Mouse (Mus musculus) heart, embryonic 13.5 days (tissue): ENCODE results near the gene Lcmt2. TPM values are rescaled to one million over a fixed set of nuclear protein-coding genes. Genes with fewer than 3 reads are reported as not detected.

ENCODE experiments used
- ATAC-seq: fragments of 200-750 bp; cut with Nextera tagmentation; 2 replicates; pipeline ENCODE4 v1.8.0; 2017; ENCODE audit warnings: moderate TSS enrichment; ENCODE audit not compliant: insufficient number of reproducible peaks, low FRiP score, low TSS enrichment; ENCODE audit errors: extremely low read depth
- H3K27ac ChIP-seq: fragments of 300-500 bp; sonication (generic); replicated peaks from 2 replicates; pipeline ENCODE4 v1.5.1; 2015; ENCODE audit warnings: moderate library complexity, mild to moderate bottlenecking, inconsistent platforms
- H3K27me3 ChIP-seq: fragments of 300-500 bp; sonication (generic); replicated peaks from 2 replicates; pipeline ENCODE4 v1.6.1; 2015; ENCODE audit warnings: mild to moderate bottlenecking, inconsistent platforms
- H3K36me3 ChIP-seq: fragments of 300-500 bp; sonication (generic); 2 replicates; pipeline ENCODE4 v1.6.1; 2015; ENCODE audit warnings: mild to moderate bottlenecking, inconsistent platforms
- H3K4me1 ChIP-seq: fragments of 300-500 bp; sonication (generic); 2 replicates; pipeline ENCODE4 v1.6.1; 2015; ENCODE audit warnings: inconsistent platforms
- H3K4me2 ChIP-seq: fragments of 300-500 bp; sonication (generic); 2 replicates; pipeline ENCODE4 v1.6.1; 2015; ENCODE audit warnings: inconsistent platforms, mild to moderate bottlenecking, moderate library complexity
- H3K4me3 ChIP-seq: fragments of 300-500 bp; sonication (generic); 2 replicates; pipeline ENCODE4 v1.5.1; 2015; ENCODE audit warnings: moderate library complexity, mild to moderate bottlenecking, inconsistent platforms
- H3K9ac ChIP-seq: fragments of 300-500 bp; sonication (generic); 2 replicates; pipeline ENCODE4 v1.6.1; 2015; ENCODE audit warnings: inconsistent platforms, mild to moderate bottlenecking, moderate library complexity
- H3K9me3 ChIP-seq: fragments of 300-500 bp; sonication (generic); 2 replicates; pipeline ENCODE4 v1.6.1; 2016; ENCODE audit warnings: inconsistent platforms
- WGBS: fragments of 180-500 bp; shearing (Covaris S2); methylation state at CpG from one replicate; pipeline ENCODE4 v1.1.7; 2015; ENCODE audit warnings: mixed read lengths; 5-methylcytosine and 5-hydroxymethylcytosine counted together
- polyA plus RNA-seq: library from polyadenylated mRNA; unstranded; fragments of >200 nt; fragmentation: Nextera tagmentation; extraction: Ambion mirVana; gene quantifications from 2 replicates; pipeline ENCODE4 v1.2.1, GENCODE M21; 2015

Gene Lcmt2
- 14.3 and 16.3 TPM in 2 replicates for polyA plus RNA-seq

- Histone ChIP-seq H3K27ac (peak within 1 kb of the TSS; percentile 98), H3K4me2 (peak within 1 kb of the TSS; percentile 85)
These were observed at the start of gene Lcmt2, which contains the start of gene Adal for GRCm38 (mm10) chr2:121140018-121140882. Gene Lcmt2 (minus strand): TSS chr2:121140653. Gene Adal (plus strand): TSS chr2:121140428.

DNA sequence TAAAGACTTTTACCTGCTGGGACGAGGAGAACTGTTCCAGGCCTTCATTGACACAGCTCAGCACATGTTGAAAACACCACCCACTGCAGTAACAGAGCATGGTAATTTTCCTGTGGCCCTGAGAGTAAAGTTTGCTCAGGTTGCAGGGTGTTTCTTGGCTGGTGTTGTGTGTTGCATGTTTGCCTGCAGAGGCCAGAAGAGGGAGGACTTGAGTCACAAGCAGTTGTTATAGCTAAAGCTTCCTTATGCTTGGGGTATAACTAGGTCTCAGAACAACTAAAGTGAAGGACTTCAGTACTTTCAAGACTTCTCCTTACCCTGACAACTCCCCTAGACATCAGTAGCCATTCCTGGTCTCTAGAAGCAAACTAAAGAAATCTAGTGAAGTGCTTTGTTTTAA, 48.1 kb upstream of the Lcmt2 start:
- Histone ChIP-seq H3K4me2 (no peak overlapping the region), H3K27me3 (no peaks in the 10 kb centered on the region), H3K9ac (no peak overlapping the region), H3K36me3 (peaks cover 96% of the 10 kb centered on the region), H3K4me3 (no peak overlapping the region), H3K4me1 (0 out of 2 replicates have a peak, but pooled peaks cover 2% of the 10 kb centered on the region), H3K27ac (no peak overlapping the region), H3K9me3 (no peaks in the 10 kb centered on the region)
- WGBS: 65% methylated on average over 1 of the region's 1 CpGs
- ATAC-seq: no peak

More at GRCm38 (mm10) chr2:121140018-121140882, at the start of gene Lcmt2, which contains the start of gene Adal:
- peak within 1 kb of the TSS; percentile 63 for H3K4me3 ChIP-seq
- H3K4me1 ChIP-seq: peaks cover 33% of the 10 kb centered on the region
- peak; percentile 85 for ATAC-seq
- no peaks in the 10 kb centered on the region for H3K9me3 ChIP-seq
- H3K36me3 ChIP-seq: peaks cover 38% of the 10 kb centered on the region
- under 1% methylated on average over 87 of the region's 87 CpGs for WGBS
- no peaks in the 10 kb centered on the region for H3K27me3 ChIP-seq
- peak within 1 kb of the TSS; percentile 87 for H3K9ac ChIP-seq

DNA sequence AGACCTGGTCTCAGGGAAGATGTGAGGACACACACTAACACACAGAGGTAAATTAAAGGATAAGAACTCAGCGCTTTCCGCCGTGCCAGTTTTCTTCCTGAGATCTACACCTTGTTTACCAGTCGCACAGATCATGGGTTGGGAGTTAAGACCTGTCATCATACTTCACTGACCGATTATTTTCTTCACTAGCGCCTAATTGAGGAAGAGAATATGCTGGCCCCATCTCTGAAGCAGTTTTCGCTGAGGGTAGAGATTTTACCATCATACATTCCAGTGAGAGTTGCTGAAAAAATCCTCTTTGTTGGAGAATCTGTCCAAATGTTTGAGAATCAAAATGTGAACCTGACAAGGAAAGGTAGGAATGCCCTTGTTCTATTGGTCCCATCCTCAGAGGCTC, 43.7 kb upstream of the Lcmt2 start:
- no peak overlapping the region for H3K4me2 ChIP-seq
- H3K4me3 ChIP-seq: no peak overlapping the region
- no peaks in the 10 kb centered on the region for H3K9me3 ChIP-seq
- H3K36me3 ChIP-seq: peaks cover 87% of the 10 kb centered on the region
- 91% methylated on average over 7 of the region's 7 CpGs for WGBS
- H3K4me1 ChIP-seq: no peaks in the 10 kb centered on the region
- ATAC-seq: no peak
- H3K9ac ChIP-seq: no peak overlapping the region
- H3K27ac ChIP-seq: no peak overlapping the region
- no peaks in the 10 kb centered on the region for H3K27me3 ChIP-seq

DNA sequence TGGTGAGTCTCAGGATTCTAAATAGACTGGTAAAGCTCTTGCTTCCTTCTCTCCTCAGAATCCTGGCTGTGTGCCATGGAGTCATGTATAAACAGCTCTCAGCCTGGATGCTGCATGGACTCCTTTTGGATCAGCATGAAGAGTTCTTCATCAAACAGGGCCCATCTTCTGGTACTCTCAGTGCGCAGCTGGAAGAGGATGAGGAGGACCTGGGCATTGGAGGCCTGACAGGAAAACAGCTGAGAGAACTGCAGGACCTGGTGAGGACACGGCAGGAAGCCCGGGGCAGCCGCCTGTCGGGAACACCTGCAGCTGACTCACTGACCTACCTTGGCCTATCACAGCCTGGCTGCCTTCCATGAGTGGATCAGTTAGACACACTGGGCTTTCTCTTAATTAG, 43.0 kb upstream of the Lcmt2 start:
- ATAC-seq: no peak
- no peak overlapping the region for H3K4me3 ChIP-seq
- WGBS: 85% methylated on average over 5 of the region's 5 CpGs
- H3K9ac ChIP-seq: no peak overlapping the region
- H3K27ac ChIP-seq: no peak overlapping the region
- H3K4me2 ChIP-seq: no peak overlapping the region
- H3K9me3 ChIP-seq: no peaks in the 10 kb centered on the region
- H3K27me3 ChIP-seq: no peaks in the 10 kb centered on the region
- H3K4me1 ChIP-seq: no peaks in the 10 kb centered on the region
- peaks cover 87% of the 10 kb centered on the region for H3K36me3 ChIP-seq

- Histone ChIP-seq H3K36me3 (peaks cover 88% of the 10 kb centered on the region), H3K9ac (no peak overlapping the region), H3K4me1 (no peaks in the 10 kb centered on the region), H3K27ac (no peak overlapping the region), H3K9me3 (no peaks in the 10 kb centered on the region), H3K4me2 (no peak overlapping the region), H3K4me3 (no peak overlapping the region), H3K27me3 (no peaks in the 10 kb centered on the region)
- 88% methylated on average over 3 of the region's 3 CpGs for WGBS
- ATAC-seq: no peak
These were observed 38.5 kb upstream of the Lcmt2 start for GRCm38 (mm10) chr2:121178828-121179479.

- peak; percentile 83 for ATAC-seq
- peak within 1 kb of the TSS; percentile 96 for H3K4me2 ChIP-seq
- H3K27ac ChIP-seq: peak within 1 kb of the TSS; percentile 92
- no peaks in the 10 kb centered on the region for H3K27me3 ChIP-seq
- peaks cover 45% of the 10 kb centered on the region for H3K36me3 ChIP-seq
- under 1% methylated on average over 64 of the region's 66 CpGs for WGBS
- H3K4me1 ChIP-seq: peaks cover 27% of the 10 kb centered on the region
- H3K9ac ChIP-seq: peak within 1 kb of the TSS; percentile 94
- H3K9me3 ChIP-seq: no peaks in the 10 kb centered on the region
- peak within 1 kb of the TSS; percentile 71 for H3K4me3 ChIP-seq
These were observed 30.7 kb upstream of the Lcmt2 start, which contains the start of gene Zscan29 for GRCm38 (mm10) chr2:121170980-121171742. Gene Zscan29 (minus strand): TSS chr2:121171125.

- H3K9me3 ChIP-seq: no peaks in the 10 kb centered on the region
- H3K9ac ChIP-seq: peak within 1 kb of the TSS; percentile 94
- peaks cover 45% of the 10 kb centered on the region for H3K36me3 ChIP-seq
- H3K4me1 ChIP-seq: peaks cover 27% of the 10 kb centered on the region
- H3K4me3 ChIP-seq: peak within 1 kb of the TSS; percentile 71
- WGBS: under 1% methylated on average over 38 of the region's 38 CpGs
- H3K4me2 ChIP-seq: peak within 1 kb of the TSS; percentile 96
- no peaks in the 10 kb centered on the region for H3K27me3 ChIP-seq
- peak within 1 kb of the TSS; percentile 92 for H3K27ac ChIP-seq
- 0 out of 2 replicates have a peak, but pooled peaks have one; percentile 11 for ATAC-seq
These were observed 30.1 kb upstream of the Lcmt2 start, which contains the start of gene Tubgcp4 for GRCm38 (mm10) chr2:121170481-121170971. Gene Tubgcp4 (plus strand): TSS chr2:121170654.

GRCm38 (mm10) chr2:121169902-121170301, 29.4 kb upstream of the Lcmt2 start:
- no peak for ATAC-seq
- Histone ChIP-seq H3K9me3 (no peaks in the 10 kb centered on the region), H3K27me3 (no peaks in the 10 kb centered on the region), H3K36me3 (peaks cover 42% of the 10 kb centered on the region), H3K4me2 (peak overlapping the region; percentile 96), H3K4me1 (peaks cover 27% of the 10 kb centered on the region), H3K27ac (peak overlapping the region; percentile 92), H3K9ac (peak overlapping the region; percentile 94), H3K4me3 (peak overlapping the region; percentile 71)
- 6% methylated on average over 9 of the region's 9 CpGs for WGBS

- peak overlapping the region; percentile 96 for H3K4me2 ChIP-seq
- no peaks in the 10 kb centered on the region for H3K27me3 ChIP-seq
- no peaks in the 10 kb centered on the region for H3K9me3 ChIP-seq
- H3K9ac ChIP-seq: peak overlapping the region; percentile 94
- H3K27ac ChIP-seq: no peak overlapping the region
- peaks cover 42% of the 10 kb centered on the region for H3K36me3 ChIP-seq
- no peak for ATAC-seq
- H3K4me3 ChIP-seq: peak overlapping the region; percentile 71
- peaks cover 27% of the 10 kb centered on the region for H3K4me1 ChIP-seq
- WGBS: 45% methylated on average over 4 of the region's 4 CpGs
These were observed 28.7 kb upstream of the Lcmt2 start for GRCm38 (mm10) chr2:121169173-121169572.

DNA sequence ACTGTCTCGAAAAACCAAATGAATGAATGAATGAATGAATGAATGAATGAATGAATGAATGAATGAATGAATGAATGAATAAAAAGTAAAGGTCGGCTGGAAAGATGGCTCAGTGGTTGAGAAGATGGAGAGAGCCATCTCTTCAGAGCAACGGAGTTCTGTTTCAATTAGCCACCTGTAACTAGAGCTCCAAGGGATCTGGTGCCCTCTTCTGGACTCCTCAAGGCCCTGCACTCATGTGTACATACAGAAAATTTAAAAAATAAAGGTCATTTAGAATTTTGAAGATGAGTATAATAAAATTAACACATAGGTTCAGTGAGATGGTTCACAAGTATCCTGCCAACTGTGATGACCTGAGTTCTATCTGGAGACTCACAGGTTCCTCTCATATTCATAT, 12.6 kb upstream of the Lcmt2 start:
- Histone ChIP-seq H3K27me3 (no peaks in the 10 kb centered on the region), H3K27ac (no peak overlapping the region), H3K4me3 (no peak overlapping the region), H3K4me2 (no peak overlapping the region), H3K36me3 (peaks cover 61% of the 10 kb centered on the region), H3K9me3 (no peaks in the 10 kb centered on the region), H3K9ac (no peak overlapping the region), H3K4me1 (no peaks in the 10 kb centered on the region)
- ATAC-seq: no peak
- 79% methylated on average over 3 of the region's 3 CpGs for WGBS
